Mouse (Mus musculus) kidney, embryonic 16.5 days (tissue): Measurements from ENCODE around the gene Dus3l. TPM values are rescaled to one million over a fixed set of nuclear protein-coding genes. Genes with fewer than 3 reads are reported as not detected.

Experiments
- ATAC-seq: fragments of 200-750 bp; cut with Nextera tagmentation; 2 replicates; pipeline ENCODE4 v1.8.0; 2017; ENCODE audit warnings: moderate TSS enrichment; ENCODE audit not compliant: low FRiP score, low TSS enrichment
- H3K27ac ChIP-seq: fragments of 300-500 bp; sonication (generic); 2 replicates; pipeline ENCODE4 v1.5.1; 2014; ENCODE audit warnings: low read length
- H3K27me3 ChIP-seq: fragments of 300-500 bp; sonication (generic); 2 replicates; pipeline ENCODE4 v1.6.1; 2014; ENCODE audit warnings: low read length, control low read depth, mixed read lengths; ENCODE audit not compliant: insufficient read depth
- H3K36me3 ChIP-seq: fragments of 300-500 bp; sonication (generic); 2 replicates; pipeline ENCODE4 v1.6.1; 2014; ENCODE audit warnings: low read length, control low read depth, mixed read lengths; ENCODE audit not compliant: insufficient read depth
- H3K4me1 ChIP-seq: fragments of 300-500 bp; sonication (generic); 2 replicates; pipeline ENCODE4 v1.6.1; 2014; ENCODE audit warnings: low read length, control low read depth, mixed read lengths; ENCODE audit not compliant: insufficient read depth
- H3K4me2 ChIP-seq: fragments of 300-500 bp; sonication (generic); replicated peaks from 2 replicates; pipeline ENCODE4 v1.6.1; 2014; ENCODE audit warnings: low read depth, low read length
- H3K4me3 ChIP-seq: fragments of 300-500 bp; sonication (generic); 2 replicates; pipeline ENCODE4 v1.5.1; 2014; ENCODE audit warnings: mild to moderate bottlenecking, low read length
- H3K9ac ChIP-seq: fragments of 300-500 bp; sonication (generic); replicated peaks from 2 replicates; pipeline ENCODE4 v1.6.1; 2014; ENCODE audit warnings: low read length
- H3K9me3 ChIP-seq: fragments of 300-500 bp; sonication (generic); 2 replicates; pipeline ENCODE4 v1.6.1; 2016; ENCODE audit warnings: low read length, control low read depth
- WGBS: fragments of 180-500 bp; shearing (Covaris S2); extraction: QIAGEN DNeasy Blood & Tissue Kit; methylation state at CpG from one replicate; pipeline ENCODE4 v1.1.7; 2014; 5-methylcytosine and 5-hydroxymethylcytosine counted together
- polyA plus RNA-seq: library from polyadenylated mRNA; unstranded; fragments of >200 nt; fragmentation: Nextera tagmentation; extraction: Ambion mirVana; gene quantifications from 2 replicates; pipeline ENCODE4 v1.2.1, GENCODE M21; 2015

Gene Dus3l
- 55.4 and 59.7 TPM in 2 replicates for polyA plus RNA-seq

DNA sequence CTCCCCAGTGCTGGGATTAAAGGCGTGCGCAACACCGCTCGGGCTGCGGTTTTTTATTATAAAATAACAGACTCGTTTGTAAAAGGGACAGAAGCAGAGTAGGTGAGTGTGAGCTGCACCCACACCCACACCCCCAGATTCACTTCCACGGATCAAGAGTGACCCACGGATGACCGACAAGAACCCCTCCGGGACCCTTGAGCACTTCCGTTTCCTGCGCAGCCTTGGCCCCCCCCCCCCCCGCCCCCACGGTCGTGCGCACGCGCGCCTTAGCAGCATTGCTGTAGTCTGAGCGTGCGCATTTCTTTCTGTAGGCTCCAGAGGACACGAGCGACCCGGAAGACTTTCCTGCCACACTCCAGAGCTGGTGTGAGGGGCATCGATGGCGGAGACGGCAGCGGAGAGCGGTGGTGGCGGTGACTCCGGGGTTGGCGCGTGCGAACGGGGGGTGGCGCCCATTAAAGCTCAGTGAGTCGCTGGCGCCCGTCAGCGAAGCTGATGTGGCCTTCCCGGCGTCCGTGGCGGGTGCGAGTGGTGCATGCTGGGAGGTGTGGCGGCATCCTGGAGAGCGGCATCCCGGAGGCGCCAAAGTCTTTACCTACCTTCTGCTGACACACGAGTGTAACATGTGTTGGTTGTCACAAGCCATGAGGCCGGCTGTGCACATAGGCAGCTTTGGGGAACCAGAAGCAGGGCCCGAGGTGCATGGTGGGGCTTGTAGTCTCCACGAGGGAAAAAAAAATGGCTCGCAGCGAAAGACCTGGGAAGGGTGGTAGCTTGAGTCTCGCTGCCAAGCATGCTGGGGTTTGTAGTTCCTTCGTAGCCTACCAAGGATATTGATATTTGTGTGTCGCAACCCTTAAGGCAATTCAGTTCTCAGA lies at the start of gene Dus3l:
Dus3l (plus strand) TSS at position 284 of the 881 bp plus-strand sequence.
- peak within 1 kb of the TSS; percentile 80 for H3K9ac ChIP-seq
- WGBS = 1% methylated on average over 57 of the region's 58 CpGs
- no peaks in the 10 kb centered on the region for H3K27me3 ChIP-seq
- H3K9me3 ChIP-seq = no peaks in the 10 kb centered on the region
- H3K4me3 ChIP-seq = peak within 1 kb of the TSS; percentile 72
- H3K27ac ChIP-seq = peak within 1 kb of the TSS; percentile 96
- peak within 1 kb of the TSS; percentile 75 for H3K4me2 ChIP-seq
- peaks cover 26% of the 10 kb centered on the region for H3K4me1 ChIP-seq
- ATAC-seq = peak; percentile 80
- peaks cover 27% of the 10 kb centered on the region for H3K36me3 ChIP-seq

DNA sequence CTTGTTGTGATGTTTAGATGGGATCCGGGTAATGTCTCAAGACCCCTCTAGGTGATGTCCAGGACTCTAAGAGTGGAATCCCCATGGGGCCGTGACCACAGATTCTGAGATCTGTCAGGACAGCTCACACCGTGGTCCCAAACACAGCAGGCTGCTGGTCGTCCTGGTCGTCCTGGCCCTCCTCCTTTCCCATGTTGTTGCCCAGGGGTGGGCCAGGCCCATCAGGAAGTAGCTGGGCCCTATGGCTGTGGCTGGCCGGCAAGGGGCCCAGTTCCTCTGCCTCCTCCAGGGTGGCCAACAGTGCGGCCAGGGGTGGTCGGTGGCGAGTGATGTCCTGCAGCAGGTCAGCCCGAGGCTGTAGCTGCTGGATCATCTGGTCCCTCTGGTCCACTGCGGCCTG lies 49.2 kb upstream of the Dus3l start:
- no peaks in the 10 kb centered on the region for H3K9me3 ChIP-seq
- peaks cover 23% of the 10 kb centered on the region for H3K36me3 ChIP-seq
- no peaks in the 10 kb centered on the region for H3K27me3 ChIP-seq
- H3K27ac ChIP-seq = no peak overlapping the region
- H3K4me2 ChIP-seq = peak overlapping the region; percentile 82
- 0 out of 2 replicates have a peak overlapping the region, but pooled peaks have one; percentile 66 for H3K9ac ChIP-seq
- no peak overlapping the region for H3K4me3 ChIP-seq
- ATAC-seq = no peak
- WGBS = 53% methylated on average over 11 of the region's 11 CpGs
- H3K4me1 ChIP-seq = peaks cover 24% of the 10 kb centered on the region

DNA sequence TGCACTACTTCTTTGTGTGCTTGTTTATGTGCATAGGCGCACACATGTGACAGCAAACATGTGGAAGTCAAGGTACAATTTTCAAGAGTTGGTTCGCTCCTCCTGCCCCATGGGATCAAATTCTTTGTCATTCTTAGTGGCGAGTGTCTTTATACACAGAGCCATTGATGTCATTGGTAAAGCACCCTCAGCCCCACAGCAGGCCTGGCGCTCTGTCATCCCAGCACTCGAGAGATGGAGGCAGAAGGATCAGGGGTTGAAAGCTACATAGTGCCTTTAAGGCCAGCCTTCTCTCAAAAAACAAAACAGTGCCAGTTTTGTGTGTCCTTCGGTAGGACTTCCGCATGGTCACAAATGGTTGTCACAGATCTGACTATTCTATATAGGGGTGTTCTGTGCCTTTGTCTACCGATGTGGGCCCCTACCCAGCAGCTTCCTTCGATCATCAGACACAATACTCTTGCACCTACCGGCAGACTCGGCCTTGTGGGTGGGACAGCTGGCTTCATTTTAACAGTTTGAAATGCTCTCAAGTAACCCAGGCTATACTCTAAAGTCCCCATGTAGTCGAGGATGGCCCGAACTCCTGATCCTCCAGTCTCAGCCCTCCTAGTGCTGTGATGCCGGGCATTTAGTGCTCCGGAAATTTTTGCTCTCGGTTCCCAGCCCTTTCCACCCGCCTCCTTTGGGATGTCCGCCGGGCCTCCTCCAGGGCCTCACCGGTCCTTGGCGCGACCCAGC lies 48.5 kb upstream of the Dus3l start:
- peaks cover 17% of the 10 kb centered on the region for H3K36me3 ChIP-seq
- peaks cover 24% of the 10 kb centered on the region for H3K4me1 ChIP-seq
- H3K4me2 ChIP-seq = peak overlapping the region; percentile 82
- H3K9ac ChIP-seq = peak overlapping the region; percentile 66
- no peaks in the 10 kb centered on the region for H3K9me3 ChIP-seq
- peak overlapping the region; percentile 87 for H3K4me3 ChIP-seq
- H3K27me3 ChIP-seq = no peaks in the 10 kb centered on the region
- H3K27ac ChIP-seq = peak overlapping the region; percentile 19; the same call in 1 of the 2 replicates
- 21% methylated on average over 22 of the region's 22 CpGs for WGBS
- no peak for ATAC-seq

DNA sequence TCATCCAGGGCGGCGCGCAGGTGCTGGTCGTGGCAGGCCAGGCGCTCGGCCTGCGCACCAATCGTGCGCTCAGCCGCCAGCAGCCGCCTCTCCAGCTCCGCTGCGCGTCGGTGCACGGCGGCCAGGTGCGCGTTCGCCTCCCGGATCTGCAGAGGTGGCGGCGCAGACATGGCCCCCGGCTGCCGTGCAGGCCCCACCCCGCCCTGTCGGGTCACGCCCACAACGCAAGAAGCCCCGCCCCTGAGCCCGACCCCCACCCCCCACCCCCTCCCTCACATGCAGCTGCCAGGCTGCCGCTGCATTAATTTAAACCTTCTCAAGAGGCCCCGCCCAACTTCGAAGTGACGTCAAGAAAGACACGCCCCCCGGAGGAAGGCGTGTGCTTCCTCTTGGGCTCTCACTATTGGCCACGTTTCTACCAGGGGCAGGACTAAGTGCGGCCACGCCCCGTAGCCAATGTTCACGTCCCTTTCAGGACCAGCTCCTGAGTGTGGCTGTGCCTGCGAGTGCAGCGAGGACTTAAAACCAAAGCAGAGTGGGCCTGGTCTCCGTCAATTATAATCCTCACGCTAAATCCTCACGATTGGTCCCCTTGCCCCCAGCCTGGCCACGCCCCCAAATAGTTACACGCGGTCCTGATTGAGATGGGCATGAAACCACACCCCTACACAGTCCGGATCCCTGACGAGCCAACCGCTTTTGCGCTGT lies 47.7 kb upstream of the Dus3l start:
- Histone ChIP-seq H3K27ac (peak overlapping the region; percentile 79), H3K27me3 (no peaks in the 10 kb centered on the region), H3K9me3 (no peaks in the 10 kb centered on the region), H3K4me3 (peak overlapping the region; percentile 87), H3K4me1 (peaks cover 24% of the 10 kb centered on the region), H3K36me3 (peaks cover 17% of the 10 kb centered on the region), H3K4me2 (peak overlapping the region; percentile 82), H3K9ac (peak overlapping the region; percentile 88)
- under 1% methylated on average over 55 of the region's 55 CpGs for WGBS
- peak; percentile 94 for ATAC-seq

DNA sequence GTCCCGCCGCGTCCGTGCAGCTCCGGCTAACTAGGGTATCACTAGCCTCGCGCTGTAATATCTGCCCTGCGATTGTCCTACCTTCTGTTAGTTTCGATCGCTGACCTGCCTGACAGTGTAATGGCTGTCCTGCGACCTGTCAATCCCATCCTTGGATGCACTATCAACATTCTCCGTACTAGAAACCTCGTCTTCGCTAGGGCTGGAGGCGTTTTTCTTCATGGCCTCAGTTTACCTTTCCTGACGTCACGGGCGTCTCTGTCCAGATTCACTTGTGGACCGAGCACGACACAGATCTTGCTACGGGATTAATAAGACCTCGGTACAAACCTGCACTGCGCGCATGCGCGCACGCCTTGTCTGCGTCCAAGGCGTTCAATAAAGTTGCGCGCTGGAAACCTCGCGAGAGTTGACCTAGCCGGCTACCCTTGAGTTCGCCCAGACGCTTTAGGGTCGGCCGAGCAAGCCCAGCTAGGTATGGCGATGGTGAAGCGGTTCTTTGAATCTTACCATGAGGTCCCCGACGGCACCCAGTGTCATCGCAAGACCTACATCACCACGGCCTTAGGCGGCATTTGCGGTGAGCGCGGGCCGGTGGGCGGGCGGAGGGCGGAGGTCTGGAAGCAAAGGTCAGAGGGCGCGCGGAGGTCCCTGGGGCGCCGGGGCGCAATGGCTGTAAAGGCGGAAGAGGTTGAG lies 47.0 kb upstream of the Dus3l start, which contains the start of the genes Ndufa11 and Vmac:
Ndufa11 (plus strand) TSS at position 405 of the 696 bp plus-strand sequence.
Vmac (minus strand) TSS at position 660 of the 696 bp plus-strand sequence.
- H3K4me2 ChIP-seq = peak within 1 kb of the TSS; percentile 82
- peak within 1 kb of the TSS; percentile 79 for H3K27ac ChIP-seq
- H3K9me3 ChIP-seq = no peaks in the 10 kb centered on the region
- peak; percentile 73 for ATAC-seq
- peak within 1 kb of the TSS; percentile 87 for H3K4me3 ChIP-seq
- H3K9ac ChIP-seq = peak within 1 kb of the TSS; percentile 88
- H3K36me3 ChIP-seq = peaks cover 13% of the 10 kb centered on the region
- H3K4me1 ChIP-seq = peaks cover 32% of the 10 kb centered on the region
- under 1% methylated on average over 59 of the region's 59 CpGs for WGBS
- no peaks in the 10 kb centered on the region for H3K27me3 ChIP-seq

DNA sequence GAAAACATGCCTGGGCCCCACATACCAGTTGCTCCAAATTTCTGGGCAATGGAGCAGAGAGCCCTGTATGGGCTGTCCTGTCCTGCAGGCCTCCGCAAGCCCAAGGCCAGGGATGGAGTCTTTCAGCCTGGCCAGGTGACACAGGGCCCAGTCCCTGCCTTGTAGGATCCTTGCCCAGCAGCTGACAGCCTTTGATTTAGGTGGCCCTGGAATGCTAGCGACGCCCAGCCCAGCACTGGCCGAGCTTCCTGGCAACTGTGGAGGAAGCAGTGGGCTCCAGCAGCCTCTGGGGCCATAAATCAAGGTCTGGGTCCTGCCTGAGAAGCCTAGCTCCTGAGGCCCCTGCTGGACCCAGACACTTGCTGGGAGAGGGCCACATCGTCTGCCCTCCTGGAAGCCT lies 42.1 kb upstream of the Dus3l start:
- Histone ChIP-seq H3K27me3 (no peaks in the 10 kb centered on the region), H3K27ac (peak overlapping the region; percentile 60), H3K4me2 (no peak overlapping the region), H3K9me3 (peaks cover 4% of the 10 kb centered on the region; the same call in 1 of the 2 replicates), H3K4me3 (no peak overlapping the region), H3K9ac (peak overlapping the region; percentile 33), H3K4me1 (peaks cover 40% of the 10 kb centered on the region), H3K36me3 (peaks cover 20% of the 10 kb centered on the region)
- WGBS = 16% methylated on average over 5 of the region's 5 CpGs
- 0 out of 2 replicates have a peak, but pooled peaks have one; percentile 11 for ATAC-seq

DNA sequence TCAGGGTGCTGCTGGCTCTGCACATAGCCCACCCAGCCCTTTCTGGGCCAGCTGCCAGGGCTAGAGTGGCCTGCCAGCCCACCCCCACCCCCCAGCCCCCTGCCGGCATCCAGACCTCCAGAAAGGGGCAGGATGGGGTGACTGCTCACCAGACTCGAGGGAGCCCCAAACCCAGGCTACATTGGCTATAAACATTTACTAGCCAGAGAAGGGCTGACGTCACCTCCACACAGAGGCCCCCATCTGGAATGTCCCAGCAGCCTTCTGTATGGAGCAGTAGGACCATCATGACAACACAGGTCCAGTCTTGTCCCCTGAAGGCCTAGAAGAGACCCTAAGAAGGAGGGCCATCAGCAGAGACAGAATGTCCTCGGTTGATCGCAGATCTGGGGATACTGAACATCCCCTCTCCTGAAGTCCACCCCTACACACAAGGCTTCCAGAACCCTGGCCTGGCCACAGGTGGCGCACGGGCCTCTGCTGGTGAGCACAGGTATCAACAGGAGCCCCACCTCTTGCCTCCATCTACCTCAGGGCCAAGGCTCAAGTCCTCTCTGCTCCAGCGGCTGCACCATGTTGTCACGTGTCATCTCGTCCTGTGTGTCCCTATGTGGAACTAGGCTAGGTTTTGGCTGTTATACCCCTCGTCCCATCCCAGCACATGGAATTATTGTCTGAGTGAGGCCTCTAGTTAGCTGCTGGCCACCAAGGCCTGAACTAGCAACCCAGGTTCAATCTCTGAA lies 41.0 kb upstream of the Dus3l start:
- Histone ChIP-seq H3K27ac (no peak overlapping the region), H3K4me1 (peaks cover 46% of the 10 kb centered on the region), H3K9me3 (peaks cover 4% of the 10 kb centered on the region; the same call in 1 of the 2 replicates), H3K4me3 (no peak overlapping the region), H3K9ac (no peak overlapping the region), H3K36me3 (peaks cover 20% of the 10 kb centered on the region), H3K27me3 (no peaks in the 10 kb centered on the region), H3K4me2 (no peak overlapping the region)
- ATAC-seq = no peak
- WGBS = 85% methylated on average over 11 of the region's 11 CpGs

DNA sequence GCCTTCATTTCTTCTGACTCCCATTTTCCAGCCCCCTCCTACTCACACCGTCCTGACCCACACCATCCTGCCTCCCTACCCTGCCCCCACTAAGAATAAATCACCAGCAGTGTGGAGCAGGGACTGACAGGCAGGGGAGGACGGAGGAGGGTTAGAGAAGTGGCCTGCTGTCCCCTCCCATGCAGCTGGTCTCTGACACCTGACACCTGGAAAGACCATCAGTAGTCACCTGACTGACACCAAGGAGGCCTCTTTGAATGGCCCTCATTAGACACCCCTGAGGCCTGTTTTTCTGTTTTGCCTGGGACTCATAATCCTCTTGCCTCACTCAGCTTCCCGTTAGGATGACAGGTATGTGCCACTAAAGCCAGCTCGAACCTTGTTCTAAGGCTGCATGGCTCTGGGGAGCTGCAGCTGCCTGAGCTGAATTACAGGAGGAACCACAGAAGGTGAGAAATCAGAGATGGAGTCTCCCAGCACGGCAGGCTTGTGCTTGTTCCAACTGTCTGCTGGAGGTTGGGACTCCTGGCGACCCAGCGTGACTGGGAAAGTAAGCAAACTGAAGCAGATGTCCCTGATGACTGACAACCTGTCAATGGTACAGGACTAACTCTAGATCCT lies 37.4 kb upstream of the Dus3l start:
- WGBS = 7% methylated on average over 7 of the region's 7 CpGs
- no peak overlapping the region; the same call in 1 of the 2 replicates for H3K9ac ChIP-seq
- ATAC-seq = peak; percentile 81
- H3K9me3 ChIP-seq = peaks cover 4% of the 10 kb centered on the region; the same call in 1 of the 2 replicates
- peaks cover 9% of the 10 kb centered on the region for H3K36me3 ChIP-seq
- H3K4me1 ChIP-seq = peaks cover 35% of the 10 kb centered on the region
- no peak overlapping the region for H3K4me3 ChIP-seq
- no peak overlapping the region for H3K4me2 ChIP-seq
- H3K27me3 ChIP-seq = no peaks in the 10 kb centered on the region
- H3K27ac ChIP-seq = peak overlapping the region; percentile 68
